Mouse (Mus musculus): ENCODE data around the gene Map1b. TPM values are rescaled to one million over a fixed set of nuclear protein-coding genes. Genes with fewer than 3 reads are reported as not detected.

Gene Map1b
- 10 to 100 TPM; 12.0 to 12.9 TPM for total RNA-seq (2021)
- long read RNA-seq, experiment 1, partial matches to known transcripts, result 0 of 3 reads
- long read RNA-seq, experiment 1, other reads (novel, unspliced or antisense), result 3 of 3 reads
- long read RNA-seq, experiment 2, partial matches to known transcripts, result 0 of 1 reads
- long read RNA-seq, experiment 2, other reads (novel, unspliced or antisense), result 1 of 1 reads

DNA sequence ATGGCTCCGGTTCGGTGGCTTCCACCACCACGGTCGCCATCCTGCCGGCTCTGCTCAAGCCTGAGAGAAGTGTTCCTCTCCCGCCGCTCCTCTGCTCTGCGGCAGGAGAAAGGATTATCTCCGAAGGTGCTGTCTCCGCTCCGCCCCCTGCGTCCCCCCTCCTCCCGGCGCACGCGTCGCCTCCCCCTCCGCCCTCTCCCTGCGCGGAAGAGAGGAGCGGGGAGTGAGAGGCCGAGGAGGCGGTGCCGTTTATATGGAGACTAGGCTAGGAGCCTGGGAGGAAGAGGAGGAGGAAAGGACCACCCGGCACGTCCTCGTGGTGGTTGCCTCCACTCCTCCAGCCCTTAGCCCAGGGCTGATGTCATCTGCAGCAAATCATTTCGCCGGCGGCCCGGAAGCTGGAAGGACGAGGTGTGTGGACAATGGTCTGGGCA lies at the start of gene Map1b:
Gene Map1b, minus strand, starts transcription at position 93 of the 434 bp plus-strand sequence.
- peak; percentile 64 for DNase-seq

- no peak for DNase-seq
Observed at GRCm38 (mm10) chr13:99564346-99564745, 48.0 kb upstream of the Map1b start.

DNA sequence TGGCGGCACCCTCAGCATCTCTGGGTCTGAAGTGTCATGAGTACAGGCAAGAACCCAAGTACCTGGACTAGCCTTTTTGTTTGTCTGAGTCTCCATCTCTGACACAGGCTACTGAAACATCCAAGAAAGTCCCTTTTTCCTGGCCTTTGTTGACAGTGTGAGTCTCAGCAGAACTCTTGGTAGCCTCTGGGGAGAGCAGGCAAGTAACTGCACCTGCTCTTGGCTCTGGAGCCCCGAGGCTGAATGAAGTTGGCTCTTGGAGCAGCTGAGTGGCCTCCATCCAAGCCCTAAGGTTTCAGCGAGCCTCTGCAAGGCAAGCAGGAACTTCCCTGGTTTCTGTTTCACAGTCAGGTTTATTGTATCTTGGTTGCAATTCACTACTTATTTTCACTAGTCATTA lies 46.7 kb upstream of the Map1b start:
- DNase-seq, result no peak

DNA sequence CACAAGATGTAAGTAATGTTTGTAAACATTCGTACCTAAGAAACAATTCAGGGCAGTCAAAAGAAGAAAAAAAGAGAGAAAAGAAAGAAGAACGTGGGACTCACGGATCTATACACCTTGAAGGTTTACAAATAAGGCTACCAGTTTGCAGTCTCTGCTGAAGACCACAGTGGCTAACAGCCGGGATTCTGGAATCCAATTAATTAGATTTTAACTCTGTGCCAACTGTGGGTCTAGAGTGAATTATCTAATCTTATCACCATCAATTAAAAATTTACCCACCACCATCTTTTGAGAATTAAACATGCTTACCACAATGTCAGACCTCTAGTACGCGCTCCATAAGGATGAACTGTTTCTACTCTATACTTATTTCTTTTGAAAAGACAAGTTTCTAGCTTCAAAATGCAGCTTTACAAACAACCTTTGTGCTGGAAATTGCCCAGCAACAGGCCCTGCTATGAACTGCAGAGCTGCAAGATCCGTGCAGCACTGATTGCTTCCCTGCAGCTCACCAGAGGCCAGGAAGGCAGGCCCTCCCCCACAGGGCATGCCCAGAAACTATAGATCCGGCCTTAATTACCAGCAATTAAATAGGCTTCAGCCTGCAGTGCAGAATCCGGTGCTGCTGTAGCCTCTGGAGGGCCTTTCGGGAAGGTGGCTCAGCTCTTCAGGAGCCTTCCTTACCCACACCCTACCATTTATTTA lies 45.7 kb upstream of the Map1b start:
- no peak for DNase-seq

GRCm38 (mm10) chr13:99560674-99561639 lies 44.6 kb upstream of the Map1b start:
- no peak for DNase-seq

- DNase-seq, result no peak
Observed at GRCm38 (mm10) chr13:99558216-99558906, 42.0 kb upstream of the Map1b start.

DNA sequence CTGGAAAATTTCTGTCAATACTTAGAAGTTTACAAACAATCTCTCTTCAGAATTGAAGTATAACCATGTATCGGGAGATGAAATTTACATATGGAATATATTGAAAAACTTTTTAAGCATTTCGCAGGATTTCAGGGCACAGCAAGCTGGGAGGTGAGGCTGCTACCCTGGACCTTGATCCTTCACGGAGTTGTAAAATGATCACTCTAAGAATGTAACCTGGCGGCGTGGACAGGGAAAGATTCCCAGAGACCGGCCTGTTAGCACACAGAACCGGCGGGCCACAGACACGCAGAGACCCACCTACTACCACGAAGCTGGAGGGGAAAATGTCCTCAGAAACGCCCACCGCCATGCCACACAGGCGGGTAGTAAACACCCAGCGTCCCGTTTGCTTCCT lies 41.5 kb upstream of the Map1b start:
- DNase-seq, result no peak

DNA sequence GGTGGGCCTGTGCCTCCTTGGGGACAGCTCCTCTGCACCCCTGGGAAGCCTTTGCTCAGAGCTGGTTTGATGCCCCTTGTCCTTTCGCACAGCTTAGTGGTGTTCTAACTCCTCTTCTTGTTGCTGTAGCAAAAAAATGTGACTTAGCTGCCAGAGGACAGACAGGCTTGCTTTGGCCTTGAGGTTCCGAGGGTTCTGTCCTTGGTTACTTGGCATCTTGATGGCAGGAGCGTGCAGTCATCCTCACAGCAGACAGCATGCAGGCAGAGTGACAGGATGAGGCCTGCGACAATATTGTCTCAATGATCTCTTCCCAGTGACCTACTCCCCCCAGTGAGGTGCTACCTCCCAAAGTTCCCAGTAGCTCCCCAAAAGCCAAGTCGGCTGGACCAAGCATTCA lies 41.0 kb upstream of the Map1b start:
- no peak for DNase-seq

DNA sequence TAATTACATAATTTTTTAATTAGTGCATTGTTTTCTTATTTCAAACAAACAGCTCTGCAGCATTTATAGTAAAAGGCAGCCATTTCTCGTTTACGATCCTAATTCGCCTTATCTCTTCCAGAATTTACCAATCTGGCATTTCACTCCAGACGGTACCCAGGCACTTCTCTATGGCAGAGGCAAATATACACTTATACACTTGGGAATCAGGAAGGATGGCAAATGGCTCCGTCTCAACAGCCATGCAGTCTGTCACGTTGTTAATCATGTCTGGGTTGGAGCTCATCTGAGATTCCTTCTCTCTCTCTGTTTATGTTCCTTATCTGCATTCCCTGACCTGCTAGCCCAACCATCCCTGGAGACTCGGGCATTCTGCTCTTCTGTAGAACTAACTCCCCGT lies 38.6 kb upstream of the Map1b start:
- DNase-seq, result no peak

- no peak for DNase-seq
Observed at GRCm38 (mm10) chr13:99554466-99554865, 38.1 kb upstream of the Map1b start.

- no peak for DNase-seq
Observed at GRCm38 (mm10) chr13:99552381-99552780, 36.0 kb upstream of the Map1b start.

DNA sequence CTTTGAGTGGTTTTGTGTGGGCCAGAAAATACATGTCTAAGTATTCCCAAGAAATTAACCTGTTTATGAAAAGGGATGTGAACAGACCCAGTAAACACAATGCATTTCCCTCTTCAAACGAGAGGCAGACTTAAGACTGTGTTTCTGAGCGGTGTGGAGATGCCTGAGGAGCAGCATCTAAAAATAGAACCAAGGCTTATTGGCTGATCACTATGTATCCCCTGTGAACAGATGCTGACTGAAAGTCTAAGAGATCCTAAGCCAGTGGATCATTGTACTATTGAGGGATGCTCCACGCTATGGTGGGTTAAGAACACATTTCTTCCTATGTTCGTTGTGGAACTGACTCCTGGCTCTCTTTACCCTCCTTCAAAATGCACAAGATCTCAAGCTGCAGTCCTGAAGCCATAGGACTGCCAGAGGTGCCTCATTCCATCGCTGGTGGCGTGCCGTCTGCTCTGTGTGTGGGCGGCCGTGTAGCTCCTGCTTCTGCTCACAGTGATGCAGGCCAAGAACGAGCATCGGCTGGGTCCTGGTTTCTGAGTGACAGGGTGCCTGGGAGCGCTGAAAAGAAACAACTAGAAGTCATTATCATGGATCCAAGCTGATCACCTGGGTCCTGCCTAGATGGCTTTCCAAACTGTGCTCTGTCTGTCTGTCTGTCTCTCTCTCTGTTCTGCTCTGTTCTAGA lies 34.5 kb upstream of the Map1b start:
- DNase-seq, result no peak

- DNase-seq, result no peak
Observed at GRCm38 (mm10) chr13:99550060-99550459, 33.7 kb upstream of the Map1b start.

DNA sequence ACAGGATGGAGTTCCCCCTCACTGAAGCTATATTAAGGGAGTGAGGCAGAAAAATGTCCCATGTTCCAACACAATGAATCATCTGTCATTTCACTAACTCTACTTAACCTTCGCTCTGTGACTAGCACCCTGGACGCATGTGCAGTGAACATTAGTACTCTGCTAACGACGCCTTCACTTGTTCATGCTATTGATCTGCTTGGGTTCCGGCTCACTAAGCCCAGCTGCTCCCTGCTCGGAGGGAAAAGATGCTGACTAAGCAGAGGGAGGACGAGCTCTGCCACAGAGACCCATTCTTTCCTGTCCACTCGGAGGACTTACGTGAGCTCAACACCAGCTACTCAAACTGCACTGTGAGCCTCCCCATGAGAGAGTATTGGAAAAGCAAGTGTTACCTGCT lies 33.2 kb upstream of the Map1b start:
- no peak for DNase-seq

GRCm38 (mm10) chr13:99546832-99547231 lies 30.5 kb upstream of the Map1b start:
- no peak for DNase-seq

DNA sequence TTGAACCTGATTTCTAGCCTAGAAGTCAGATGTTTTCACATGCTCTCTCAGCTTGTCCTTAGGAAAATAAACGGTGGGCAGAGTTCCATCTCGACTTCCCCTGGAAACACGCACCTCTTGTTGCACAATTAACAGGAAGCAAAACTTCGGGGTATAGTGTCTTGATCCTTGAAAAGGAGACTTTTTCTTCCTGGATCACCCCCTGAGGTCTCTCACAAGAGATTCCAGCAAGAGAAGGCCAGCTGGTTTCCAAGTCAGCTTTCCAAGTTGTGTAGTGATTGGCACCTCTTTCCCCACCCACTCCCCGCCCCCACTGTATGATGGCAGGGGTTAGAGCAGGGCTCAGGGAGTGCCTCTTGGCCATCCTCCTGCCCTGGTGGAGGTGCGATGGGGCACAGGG lies 28.9 kb upstream of the Map1b start:
- DNase-seq, result no peak

GRCm38 (mm10) chr13:99541429-99542267 lies 25.3 kb upstream of the Map1b start:
- no peak for DNase-seq

- no peak for DNase-seq
Observed at GRCm38 (mm10) chr13:99539288-99539687, 22.9 kb upstream of the Map1b start.

GRCm38 (mm10) chr13:99538851-99539250 lies 22.5 kb upstream of the Map1b start:
- DNase-seq, result no peak

DNA sequence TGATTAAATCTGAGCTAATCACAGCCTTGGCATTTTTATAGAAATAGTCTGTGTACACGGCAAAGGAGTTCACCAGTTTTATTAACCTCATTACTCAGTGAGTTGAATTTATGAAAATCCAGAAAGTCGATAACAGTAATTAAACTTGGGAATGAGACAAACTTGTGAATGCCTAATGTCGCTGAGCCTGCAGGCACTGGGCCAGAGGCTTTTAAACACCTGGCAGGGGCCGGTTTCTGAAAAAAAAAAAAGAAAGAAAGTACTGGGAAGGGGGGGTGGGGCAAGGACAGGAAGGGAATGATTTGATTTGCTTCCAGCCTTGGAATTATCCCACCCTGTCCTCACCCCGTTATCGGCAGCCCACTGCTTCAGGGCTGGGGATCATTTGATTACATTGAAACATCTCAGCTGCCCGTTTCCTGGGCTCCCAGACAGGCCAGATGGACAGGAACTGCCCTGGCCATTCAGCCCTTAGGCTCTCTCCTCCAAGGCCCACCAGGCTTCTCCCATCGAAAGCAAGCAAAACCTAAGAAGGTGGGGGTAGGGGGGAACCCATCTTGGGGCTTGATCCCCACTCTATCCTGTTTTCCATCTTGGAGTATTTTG lies 21.7 kb upstream of the Map1b start:
- no peak for DNase-seq
